Mouse (Mus musculus) inflammation-experienced regulatory T-cells, adult 6 months (primary cell): ENCODE data around the gene Col6a5. TPM values are rescaled to one million over a fixed set of nuclear protein-coding genes. Genes with fewer than 3 reads are reported as not detected.

Experiments used
- ATAC-seq: one replicate; pipeline ENCODE4 v1.8.0; 2017
- polyA plus RNA-seq, 3 experiments: library from polyadenylated mRNA; unstranded; fragments of 100-300 nt; shearing (Covaris generic); gene quantifications; one replicate each; pipeline ENCODE4 v1.2.1; 2017

Gene Col6a5
- polyA plus RNA-seq: not detected

DNA sequence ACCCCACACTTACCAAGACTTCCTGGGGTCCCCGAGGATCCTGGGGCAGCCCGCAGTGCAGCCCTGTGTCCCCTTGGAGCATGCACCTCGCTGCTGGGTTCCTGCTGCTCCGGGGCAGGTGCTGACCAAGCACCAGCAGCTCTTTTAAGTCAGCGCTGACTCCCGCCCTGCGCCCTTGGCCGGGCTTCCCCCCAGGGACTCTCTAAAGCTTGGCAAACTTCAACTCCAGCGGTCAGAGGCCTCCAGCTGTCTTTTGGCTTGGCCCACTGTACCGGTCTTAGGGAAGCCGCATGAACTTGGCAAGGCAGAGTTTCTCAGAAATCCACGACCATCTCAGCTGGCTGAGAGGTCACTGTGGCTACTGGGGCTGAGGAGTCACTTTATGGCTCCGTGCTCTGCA lies at the start of gene Col6a5:
Gene Col6a5 (minus strand): TSS at position 111 of the 400 bp plus-strand sequence.
- no peak for ATAC-seq

- ATAC-seq: no peak
These were observed 37.5 kb upstream of the Col6a5 start for GRCm38 (mm10) chr9:105997955-105998354.

GRCm38 (mm10) chr9:105992425-105992824 lies 32.0 kb upstream of the Col6a5 start:
- ATAC-seq: no peak

- ATAC-seq: no peak
These were observed 29.7 kb upstream of the Col6a5 start for GRCm38 (mm10) chr9:105990099-105990498.

DNA sequence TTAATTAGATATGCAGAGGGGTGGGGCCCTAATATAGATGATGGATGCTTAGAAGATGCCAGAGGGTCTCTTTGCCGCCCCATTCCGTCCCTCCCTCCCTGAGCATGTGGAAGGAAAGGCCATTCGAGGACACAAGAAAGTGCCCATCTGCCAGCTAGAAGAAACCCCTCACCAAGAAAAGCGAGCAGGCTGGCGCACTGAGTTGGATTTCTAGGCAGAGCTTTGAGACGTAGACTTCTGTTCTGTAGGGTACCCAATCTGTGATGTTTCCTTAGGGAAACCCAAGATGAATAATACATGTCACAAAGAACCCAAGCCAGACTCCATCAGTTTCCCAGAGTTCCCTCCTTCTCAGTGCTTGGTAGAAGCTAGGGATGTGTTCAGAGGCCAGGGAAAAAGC lies 29.0 kb upstream of the Col6a5 start:
- no peak for ATAC-seq

GRCm38 (mm10) chr9:105988096-105988495 lies 27.7 kb upstream of the Col6a5 start:
- ATAC-seq: no peak

DNA sequence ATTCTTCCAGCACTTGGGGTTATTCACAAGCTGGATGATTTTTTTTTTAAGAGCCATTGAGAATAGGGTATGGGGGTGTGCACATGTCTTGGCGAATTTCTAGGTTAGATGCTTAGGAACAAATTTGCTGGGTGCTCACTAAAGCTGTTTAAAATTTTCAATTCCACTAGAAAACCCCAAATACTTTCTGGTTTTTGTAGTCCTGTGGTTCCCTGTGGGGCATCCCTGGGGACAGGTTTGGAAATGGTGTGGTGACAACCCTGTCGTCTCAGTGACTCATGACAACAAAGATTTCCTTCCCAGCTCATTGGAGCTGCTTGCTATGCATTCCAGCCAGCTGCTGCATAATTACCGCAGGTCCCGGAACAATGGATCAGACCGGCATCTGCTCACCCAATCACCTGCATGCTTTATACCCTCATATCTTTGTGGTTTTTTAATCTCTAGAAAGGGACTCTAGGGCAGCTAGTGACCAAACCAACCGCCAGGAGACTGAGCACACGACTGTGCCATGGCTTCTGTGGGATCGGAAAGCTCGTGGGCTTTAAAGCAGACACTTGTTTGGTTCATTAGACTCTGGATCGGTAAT lies 24.6 kb upstream of the Col6a5 start:
- no peak for ATAC-seq

DNA sequence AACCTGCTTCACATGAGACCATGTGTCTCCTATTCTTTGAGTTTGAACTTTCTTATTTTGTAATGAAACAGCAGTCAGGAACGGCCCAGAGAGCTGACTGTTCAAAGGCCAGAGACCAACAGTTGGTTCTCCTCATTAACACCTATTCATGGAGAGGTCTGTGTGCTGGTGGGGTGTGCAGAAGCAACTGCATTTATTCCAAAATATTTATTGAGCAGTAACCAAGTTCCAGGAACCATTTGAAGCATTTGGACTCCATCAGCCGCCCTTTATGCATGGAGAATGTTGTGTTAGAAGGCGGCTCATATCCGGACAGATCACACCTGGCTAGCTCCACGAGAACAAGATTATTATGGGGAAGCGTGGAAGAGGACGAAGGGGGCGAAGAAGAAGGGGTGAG lies 18.0 kb upstream of the Col6a5 start:
- ATAC-seq: no peak

DNA sequence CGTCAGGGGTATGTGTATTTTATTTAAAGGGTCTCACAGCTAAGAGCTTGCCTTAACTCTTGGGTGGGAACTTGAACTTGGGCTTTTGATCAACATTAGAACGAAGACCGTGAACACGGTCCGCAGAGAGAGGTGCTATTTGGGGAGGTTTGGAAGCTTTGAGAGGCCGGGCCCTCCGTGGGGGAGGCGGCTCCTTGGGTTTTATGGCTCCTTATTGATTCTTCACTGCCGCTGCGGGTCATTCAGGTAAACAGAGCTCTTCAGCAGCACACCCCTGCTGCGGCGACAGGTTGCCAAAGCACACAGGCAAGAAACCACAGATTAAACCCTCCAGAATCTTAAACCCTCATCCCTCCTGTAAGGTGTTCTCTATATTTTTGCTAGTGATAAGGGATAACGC lies 16.4 kb upstream of the Col6a5 start:
- ATAC-seq: no peak

- ATAC-seq: no peak
These were observed 15.9 kb upstream of the Col6a5 start for GRCm38 (mm10) chr9:105976314-105976713.

GRCm38 (mm10) chr9:105973736-105974135 lies 13.3 kb upstream of the Col6a5 start:
- no peak for ATAC-seq

DNA sequence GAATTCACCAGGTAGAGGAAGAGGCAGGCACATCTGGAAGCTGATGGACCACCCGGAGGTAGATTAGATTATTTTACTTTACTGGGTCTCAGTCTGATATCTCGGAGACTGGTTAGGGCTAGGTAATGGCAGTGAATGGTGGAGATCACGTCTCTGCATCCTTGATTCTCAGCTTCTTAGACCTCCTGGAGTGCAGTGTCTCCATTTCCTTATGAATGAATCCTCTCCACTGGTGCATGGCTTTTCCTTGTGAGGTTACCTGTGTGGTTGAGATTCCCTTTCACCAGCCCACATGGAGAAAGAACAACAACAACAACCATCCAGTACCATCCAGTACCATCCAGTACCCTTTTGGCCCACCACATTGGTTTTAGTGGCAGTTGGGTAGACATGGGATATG lies 11.6 kb upstream of the Col6a5 start:
- ATAC-seq: no peak

GRCm38 (mm10) chr9:105971351-105971894 lies 11.0 kb upstream of the Col6a5 start:
- no peak for ATAC-seq

GRCm38 (mm10) chr9:105970901-105971300 lies 10.5 kb upstream of the Col6a5 start:
- ATAC-seq: no peak

GRCm38 (mm10) chr9:105967976-105968375 lies 7.5 kb upstream of the Col6a5 start:
- no peak for ATAC-seq

DNA sequence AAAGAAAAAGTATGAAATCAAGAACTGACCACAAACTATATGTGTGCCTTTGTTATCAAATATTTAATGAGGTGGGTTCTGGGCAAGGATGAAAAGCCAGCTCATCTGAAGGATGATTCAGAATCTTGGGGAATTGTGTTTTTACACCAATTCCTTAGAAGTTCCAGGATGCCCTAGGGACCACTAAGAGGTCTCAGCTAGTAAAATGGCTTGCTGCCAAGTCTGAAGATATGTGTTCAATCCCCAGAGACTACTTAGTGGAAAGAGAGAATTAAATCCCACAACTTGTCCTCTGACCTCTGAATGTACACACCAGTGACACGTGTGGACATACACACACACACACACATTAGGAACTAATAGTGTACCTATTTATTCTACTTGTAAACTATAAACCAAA lies 1.3 kb downstream of the Col6a5 start:
- ATAC-seq: no peak

DNA sequence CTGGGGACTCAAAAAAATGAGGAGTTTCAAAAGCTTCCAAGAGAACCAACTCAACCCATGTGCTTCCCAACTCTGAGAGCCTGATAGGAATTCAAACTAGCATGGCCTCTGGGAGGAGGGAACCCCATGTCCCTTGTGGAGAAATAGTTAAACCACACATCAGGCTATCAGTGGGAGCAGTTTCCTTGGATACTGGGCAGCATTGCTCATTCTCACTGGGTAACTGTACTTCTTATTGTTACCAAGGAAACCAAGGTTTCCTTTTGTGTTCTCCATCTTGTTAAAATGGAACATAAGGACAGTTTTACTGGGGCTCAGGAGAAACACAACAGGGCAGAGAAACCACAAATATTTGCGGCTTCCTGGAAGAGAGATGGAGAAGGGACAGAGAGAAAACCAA lies 10.7 kb downstream of the Col6a5 start:
- ATAC-seq: no peak

DNA sequence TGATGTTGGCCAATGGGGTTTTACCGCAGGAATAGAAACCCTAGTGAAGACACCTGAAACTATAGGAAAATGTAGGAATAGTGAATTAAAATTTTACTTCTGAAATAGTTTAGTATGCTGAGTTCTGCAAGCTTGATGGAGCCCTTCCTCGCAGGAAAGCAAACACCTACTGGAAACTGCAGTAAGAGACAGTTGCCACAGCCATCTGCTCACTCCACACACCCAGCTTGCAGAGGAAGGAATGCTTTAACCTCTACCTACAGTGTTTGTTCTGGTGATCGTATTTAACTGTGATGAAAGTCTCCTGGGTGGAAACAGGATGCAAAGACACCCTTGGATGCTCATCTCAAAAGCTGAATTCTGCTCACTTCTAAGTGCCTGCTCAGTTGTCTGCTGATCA lies 12.9 kb downstream of the Col6a5 start:
- no peak for ATAC-seq

DNA sequence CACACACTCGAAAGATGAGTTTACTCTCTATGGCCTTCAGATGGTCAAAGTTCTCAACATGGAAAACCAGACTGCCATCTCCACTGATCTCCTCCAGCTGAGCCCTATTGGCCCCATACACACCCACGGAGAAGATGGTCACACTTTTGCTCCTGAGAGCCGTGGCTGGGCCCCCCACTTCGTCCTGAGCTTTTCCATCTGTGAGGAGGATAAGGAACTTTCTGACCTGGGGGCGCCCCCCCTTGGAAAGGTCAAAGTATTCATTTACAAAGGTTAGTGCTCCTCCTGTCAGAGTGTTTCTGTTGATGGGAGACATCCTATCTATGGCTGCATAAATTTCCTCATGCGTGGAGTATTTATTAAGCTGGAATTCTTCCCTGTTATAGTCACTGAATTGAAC lies 26.6 kb downstream of the Col6a5 start:
- ATAC-seq: no peak

- ATAC-seq: no peak
These were observed 31.2 kb downstream of the Col6a5 start for GRCm38 (mm10) chr9:105929287-105929686.

- ATAC-seq: no peak
These were observed 31.9 kb downstream of the Col6a5 start for GRCm38 (mm10) chr9:105928406-105929071.

GRCm38 (mm10) chr9:105923659-105924058 lies 36.8 kb downstream of the Col6a5 start:
- no peak for ATAC-seq

- no peak for ATAC-seq
These were observed 45.3 kb downstream of the Col6a5 start for GRCm38 (mm10) chr9:105915186-105915585.

DNA sequence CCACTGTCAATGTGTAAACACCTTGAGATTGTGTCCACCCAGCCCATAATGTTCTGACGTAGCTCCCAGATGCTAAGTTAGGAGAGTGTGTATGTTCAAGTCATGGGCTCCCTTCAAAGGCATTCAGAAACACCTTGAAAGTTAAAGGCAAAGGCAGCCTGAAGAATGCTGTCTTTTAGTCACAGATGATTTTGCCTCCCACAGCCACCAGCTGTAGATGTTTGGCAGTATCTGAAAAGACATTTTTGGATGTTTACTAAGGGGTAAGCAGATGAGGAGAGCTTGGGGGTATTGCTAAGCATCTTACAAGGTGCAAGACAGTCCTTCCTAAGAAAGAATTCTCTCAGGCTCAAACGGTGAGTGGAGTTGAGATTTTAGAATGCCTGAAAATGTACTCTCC lies 50.3 kb downstream of the Col6a5 start:
- ATAC-seq: no peak

DNA sequence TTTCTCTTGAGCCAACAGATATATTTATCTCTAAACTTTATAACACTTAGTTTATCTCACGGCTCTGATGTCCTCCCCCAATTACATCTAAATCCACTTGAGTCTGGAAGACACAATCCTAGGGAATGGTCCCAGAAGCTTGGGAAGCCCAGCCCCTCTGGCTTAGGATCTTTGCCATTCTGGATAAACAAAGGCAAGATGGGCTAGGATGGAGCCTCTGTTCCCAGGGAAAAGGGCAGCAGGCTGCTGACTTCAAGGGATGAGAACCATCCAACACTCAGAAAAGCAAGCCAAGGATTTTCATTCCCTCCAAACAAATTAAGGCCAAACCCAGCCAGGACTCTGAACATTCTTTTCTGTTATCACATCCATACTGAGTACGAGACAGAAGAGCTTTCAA lies 51.1 kb downstream of the Col6a5 start:
- ATAC-seq: no peak
